Mouse (Mus musculus): ENCODE measurements around the gene Ugt1a10. TPM values are rescaled to one million over a fixed set of nuclear protein-coding genes. Genes with fewer than 3 reads are reported as not detected.
"Not testable (repeated sequence)": the region's sequence is repeated elsewhere in the genome, so short reads cannot be mapped to it uniquely, and the experiment has no call there.

Gene Ugt1a10
- total and polyA plus RNA-seq, 3 experiments = not detected

DNA sequence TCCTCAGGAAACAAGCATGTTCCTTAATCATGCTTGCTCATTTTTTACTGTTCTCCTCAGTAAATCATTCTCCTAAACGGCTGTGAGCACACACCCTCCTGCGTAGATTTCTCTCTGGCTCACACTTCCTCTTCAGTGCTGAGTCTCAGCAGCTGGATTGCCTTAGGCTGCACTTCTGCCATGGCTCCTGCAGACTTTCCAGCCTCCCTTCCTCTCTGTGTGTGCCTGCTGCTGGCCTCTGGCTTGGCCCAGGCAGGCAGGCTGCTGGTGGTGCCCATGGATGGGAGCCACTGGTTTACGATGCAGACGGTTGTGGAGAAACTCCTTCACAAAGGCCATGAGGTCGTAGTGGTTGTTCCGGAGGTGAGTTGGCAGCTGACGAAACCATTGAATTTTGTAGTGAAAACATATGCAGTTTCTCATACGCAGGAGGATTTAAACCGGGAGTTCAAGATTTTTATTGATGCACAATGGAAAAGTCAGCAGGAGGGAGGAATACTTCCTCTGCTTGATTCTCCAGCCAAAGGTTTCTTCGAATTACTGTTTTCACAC, 39.8 kb downstream of the Ugt1a10 start, which contains the start of gene Ugt1a7c:
TSS of gene Ugt1a7c (plus strand) at position 122 of the 552 bp plus-strand sequence.
- no peak for DNase-seq

DNA sequence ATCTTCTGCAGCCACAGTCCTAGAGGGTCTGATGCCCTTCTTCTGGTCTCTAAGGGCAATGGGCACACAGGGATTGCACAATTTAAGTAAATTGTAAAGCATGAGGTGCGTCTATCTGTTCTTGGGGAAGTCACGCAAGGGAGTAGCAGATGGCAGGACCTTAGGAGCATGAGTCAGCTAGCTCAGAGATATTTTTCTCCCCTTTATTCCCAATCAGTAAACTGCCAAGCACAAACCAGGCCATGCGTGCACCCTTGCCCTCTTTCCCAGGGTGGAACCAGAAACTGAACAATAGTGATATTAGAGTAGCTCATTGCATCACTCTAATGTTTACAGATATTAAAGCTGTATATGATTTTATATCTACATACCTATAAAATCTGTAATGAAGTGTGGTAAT, 43.4 kb downstream of the Ugt1a10 start:
- DNase-seq = not testable (repeated sequence)

DNA sequence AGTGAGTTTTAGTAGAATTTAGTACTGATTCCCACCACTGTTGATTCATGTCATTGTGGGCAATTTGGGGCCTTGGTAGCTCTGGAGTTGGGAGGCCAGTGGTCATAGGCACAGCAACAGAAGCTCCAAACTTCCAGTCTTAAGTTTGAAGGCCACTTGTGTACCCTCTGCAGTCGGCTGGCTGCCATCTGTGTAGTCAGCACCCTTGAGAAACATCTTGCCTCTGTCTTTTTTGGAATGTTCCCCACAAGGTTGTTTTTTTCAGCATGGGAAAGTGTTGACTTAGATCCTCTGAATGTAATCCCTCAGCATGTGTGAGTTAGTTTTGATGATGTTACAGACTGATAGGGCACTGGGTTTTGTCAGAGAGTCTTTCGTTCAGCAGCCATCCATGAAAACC, 44.5 kb downstream of the Ugt1a10 start:
- DNase-seq = peak; percentile 29

DNA sequence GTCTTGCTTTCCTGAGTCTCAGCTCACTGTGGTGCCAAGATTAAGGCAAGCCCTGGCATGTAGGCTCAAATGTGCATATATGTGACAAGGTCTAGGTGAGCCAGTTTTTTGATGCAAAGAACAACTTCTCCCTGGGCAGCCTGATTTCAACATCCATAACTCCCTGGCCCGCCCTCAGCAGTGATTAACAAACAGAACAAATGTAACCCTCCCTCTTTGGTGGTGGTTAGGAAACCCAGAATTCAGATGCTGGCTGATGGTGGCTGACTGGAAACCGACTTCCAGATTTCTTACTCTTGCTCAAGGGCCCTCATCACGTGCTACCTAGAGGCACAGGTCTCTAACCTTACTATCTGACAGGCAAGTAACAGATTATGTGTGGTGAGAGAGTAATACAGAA, 47.8 kb downstream of the Ugt1a10 start, which contains the start of gene Ugt1a6b:
TSS of gene Ugt1a6b (plus strand) at position 234 of the 400 bp plus-strand sequence.
- peak; percentile 14 for DNase-seq

DNA sequence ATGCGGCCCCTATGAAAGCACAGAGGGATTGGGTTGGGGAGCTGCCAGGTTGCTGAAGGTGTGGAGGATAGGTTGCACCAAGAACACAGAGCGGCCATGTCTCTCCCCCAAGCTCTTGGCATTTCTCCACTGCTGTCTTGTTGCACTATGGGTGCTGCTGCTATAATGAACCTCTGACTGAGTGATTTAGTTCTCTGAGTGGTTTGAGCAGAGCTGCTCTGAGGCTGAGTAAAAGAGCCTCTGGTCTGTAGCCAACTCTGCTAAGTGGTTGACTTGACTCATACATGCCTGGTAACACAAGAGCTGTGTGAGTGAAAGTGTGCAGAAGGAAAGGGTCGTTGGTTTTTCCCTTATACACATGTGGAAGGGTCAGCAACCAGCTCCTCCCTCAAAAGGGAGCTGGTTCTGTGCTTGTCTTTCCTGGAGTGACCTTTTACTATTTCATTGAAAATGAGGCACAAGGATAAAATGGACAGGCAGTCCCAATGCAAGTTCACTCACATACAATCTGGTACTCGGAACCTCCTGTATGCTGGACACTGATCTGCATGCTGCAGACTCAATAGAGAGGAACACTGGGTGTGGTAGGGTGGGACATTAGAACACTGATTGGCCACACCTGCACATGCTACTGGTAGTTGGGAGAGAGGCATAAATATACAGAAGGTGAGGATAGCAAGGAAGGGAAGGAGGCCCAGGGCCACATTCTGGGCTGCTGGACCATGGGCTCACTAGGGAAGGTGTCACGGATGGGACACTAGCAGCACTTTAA, 48.7 kb downstream of the Ugt1a10 start:
- DNase-seq = peak; percentile 20

DNA sequence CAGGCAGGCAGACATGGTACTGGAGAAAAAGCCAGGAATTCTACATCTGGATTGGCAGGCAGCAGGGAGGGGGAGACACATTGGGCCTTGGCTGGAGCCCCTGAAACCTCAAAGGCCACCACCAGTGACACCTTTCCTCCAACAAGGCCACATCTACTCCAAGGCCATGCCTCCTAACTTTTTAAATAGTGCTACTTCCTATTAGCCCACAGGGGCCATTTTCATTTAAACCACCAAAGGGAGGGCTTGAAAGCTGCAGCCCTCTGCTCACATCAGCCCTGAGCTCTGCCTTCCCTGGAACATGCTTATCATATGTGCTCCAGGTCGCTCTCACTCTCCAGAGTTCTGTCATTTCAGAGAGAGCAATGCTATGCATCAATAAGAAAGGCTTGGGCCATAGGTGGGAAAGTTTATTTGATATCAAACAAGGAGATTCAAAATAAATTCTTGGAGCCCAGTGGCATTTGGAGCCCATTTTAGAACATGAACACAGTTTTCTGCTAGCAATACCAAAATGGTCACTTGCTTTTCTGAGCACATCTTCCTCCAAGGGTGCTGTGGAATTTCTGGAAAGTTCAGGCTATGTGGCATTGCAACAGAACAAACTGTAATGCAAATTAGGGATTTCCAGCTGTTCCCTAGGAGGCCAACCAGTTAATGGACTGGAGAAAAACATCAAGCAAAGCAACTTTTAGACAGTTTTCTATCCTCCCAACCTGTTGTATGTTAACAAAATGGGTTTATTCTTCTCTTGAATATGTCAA, 49.7 kb downstream of the Ugt1a10 start:
- peak; percentile 19 for DNase-seq

DNA sequence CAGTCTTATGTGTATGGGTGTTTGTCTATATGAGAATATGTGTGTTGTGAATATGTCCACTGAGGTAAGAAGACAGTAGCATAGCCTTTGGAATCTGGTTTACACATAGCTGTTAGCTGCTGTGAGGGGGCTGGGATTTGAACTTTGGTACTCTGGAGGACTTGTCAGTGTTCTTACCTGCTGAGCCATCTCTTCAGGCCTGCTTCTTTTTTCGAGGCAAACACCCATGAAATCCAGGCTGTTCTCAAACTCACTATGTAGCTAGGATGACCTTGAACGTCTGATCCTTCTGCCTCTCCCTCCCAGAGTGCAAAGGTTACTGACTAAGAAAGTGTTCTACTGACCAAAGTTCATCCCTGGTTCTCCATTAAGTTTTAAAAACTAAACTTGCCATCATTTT, 50.5 kb downstream of the Ugt1a10 start:
- DNase-seq = no peak

DNA sequence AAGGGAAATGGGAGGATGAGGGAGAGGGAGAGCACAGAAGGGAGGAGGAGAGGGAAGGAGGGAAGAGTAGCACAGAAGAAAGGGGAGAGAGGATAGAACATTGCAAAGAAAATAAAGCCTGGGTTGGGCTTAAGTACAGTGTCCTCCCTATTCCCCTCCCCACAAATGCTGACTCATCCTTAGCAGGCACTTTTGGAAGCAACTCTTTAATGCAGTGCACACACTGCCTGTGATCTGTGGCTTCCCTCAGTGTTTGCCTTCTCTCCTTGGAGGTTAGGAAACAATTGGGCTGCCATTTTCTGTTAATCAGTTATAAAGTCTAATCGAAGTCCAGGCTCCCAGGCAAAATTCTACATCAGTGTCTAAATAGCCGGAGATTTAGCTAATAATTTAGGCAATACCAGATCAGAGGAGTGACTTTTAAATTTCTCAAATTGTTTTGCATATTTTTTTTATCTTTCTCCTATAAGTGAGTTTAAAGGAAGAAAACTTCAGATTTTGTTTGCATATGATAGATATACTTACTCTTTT, 53.9 kb downstream of the Ugt1a10 start:
- DNase-seq = not testable (repeated sequence)

DNA sequence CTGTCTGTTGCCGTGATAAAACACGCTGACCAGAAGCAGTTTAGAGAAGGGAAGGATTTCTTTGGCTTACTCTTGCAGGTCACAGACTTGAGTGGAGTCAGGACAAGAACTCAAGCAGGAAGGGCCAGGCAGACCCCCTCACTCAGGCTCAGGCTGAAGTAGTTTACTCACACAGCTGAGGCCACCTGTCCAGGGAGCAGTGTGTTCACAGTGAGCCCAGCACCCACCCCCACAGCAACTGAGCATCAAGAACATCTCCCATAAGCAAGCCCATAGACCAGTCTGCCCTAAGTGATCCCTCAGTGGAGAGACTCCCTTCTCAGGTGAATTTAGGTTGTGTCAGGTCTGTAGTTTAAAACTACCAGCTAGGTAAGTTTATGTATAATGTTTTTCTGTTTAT, 54.4 kb downstream of the Ugt1a10 start:
- not testable (repeated sequence) for DNase-seq

DNA sequence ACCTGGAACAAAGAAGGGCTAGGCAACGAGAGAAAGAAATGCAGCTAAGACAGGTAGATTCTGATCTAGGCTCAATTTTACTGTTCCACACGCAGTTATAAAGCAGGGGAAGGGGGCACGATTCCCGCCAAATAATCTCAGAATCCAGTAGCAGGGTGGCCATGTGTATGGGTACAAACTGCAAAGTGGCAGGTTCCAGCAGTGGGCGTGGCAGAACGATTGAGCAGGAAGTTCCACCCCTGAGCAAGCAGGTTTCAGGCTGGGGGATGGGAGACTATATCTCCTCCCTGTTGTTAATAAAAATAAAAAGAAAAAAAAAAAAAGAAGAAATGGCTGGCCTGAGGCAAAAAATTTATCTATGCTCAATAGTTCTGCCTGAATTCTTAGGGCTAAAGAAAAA, 57.6 kb downstream of the Ugt1a10 start:
- DNase-seq = not testable (repeated sequence)

DNA sequence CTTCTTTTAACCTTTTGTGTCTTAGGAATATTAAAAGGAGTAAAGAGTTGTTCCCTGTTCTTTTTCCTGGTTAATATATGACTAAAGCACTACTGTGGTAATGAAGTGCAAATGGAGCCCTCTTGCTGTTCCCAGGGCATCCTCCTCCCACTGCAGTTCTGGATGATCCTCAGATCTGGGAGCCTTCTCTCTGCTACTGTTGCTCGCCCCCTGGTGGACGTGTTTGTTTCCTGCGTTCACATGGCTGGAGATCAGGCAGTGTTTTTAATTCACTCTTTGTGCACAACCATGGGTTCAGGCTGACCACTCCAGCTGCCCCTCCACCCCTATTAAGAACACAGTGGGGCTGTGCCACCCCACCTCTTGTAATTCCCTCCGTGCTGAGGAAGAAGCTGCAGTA, 65.4 kb downstream of the Ugt1a10 start:
- not testable (repeated sequence) for DNase-seq

DNA sequence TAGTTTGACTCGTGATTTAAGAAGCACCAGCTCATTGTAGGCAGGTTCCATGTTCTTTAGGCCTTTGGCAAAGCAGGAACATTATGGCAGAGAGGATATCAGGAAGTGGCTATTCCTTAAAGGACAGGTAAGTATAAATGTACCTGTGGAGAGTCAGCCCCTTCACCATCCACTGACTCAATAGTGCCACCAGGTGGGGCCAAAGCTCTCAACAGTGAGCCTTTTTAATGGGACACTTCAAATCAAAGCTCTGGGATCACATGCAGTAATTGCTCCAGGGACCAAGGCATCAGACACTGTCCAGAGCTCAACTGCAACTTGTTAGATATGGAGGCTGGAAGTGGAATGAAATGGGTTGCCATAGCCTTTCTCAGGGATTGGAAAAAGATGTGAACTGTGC, 66.3 kb downstream of the Ugt1a10 start:
- not testable (repeated sequence) for DNase-seq

DNA sequence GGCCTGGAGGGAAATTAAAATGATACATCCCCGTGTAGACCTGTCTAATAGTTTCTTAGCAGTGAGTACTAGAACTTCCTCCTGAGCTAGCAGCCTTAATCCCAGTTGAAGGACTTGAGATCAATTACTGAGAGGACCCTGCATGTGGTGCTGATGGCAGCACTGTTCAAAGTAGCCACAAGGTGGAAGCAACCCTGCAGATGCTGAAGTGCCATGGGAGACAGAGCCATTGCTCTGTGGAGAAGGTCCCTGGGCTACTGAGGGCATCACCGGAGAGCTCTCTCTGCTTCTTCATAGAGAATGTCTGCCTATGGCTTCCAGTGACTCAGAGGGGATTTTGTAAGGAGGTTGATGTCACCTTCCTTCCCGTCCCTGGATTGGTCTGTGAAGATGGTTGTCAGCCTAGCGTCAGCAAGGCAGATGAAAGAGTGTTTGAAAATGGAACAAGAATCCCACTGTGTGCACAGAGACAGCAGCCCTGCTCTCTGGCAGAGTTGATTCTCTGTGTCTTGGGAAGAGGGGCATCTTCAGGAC, 70.7 kb downstream of the Ugt1a10 start:
- DNase-seq = not testable (repeated sequence)

DNA sequence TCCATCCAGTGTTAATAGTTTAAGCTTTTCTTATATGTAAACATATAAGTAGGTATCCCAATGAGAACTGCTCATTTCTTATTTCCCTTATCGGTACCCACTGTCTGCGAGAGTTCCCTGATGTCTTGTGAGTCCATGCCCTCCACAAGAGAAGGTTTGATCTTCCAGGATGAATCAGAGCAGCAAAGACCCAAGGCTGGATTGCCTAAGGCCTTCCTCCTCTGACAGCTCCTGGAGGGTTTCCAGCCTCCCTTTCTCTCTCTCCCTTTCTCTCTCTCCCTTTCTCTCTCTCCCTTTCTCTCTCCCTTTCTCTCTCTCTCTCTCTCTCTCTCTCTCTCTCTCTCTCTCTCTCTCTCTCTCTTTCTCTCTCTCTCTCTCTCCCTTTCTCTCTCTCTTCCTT, 73.9 kb downstream of the Ugt1a10 start:
- DNase-seq = peak; percentile 72

DNA sequence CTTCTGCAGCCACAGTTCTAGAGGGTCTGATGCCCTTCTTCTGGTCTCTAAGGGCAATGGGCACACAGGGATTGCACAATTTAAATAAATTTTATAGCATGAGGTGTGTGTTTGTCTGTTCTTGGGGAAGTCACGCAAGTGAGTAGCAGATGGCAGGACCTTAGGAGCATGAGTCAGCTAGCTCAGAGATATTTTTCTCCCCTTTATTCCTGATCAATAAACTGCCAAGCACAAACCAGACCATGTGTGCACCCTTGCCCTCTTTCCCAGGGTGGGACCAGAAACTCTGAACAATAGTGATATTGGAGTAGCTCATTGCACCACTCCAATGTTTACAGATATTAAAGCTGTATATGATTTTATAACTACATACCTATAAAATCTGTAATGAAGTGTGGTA, 75.0 kb downstream of the Ugt1a10 start:
- DNase-seq = not testable (repeated sequence)

DNA sequence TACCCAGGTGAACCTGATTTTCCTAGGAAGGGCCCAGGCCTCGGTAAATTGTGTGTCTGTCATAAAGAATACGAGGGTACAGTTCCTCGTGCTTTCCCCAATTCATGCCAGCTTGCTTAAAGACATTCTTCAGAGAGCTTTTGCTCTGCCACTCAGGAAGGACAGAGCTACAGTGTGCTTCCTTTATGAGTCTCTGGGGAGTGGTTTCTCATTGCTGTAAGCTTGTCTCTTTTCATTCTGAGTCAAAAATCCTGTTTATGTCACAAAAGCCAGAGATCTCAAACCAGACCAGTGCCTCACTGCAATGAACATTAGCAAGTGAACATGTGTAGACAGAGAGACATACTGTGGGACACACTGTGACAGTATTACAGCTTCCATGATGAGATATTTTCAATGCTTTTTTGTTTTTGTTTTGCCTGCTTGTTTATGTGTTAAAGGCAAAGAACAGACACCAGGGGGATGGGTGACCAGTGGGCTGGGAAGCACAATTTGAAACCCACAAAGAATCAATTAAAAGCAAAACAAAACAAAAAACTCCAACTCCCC, 78.8 kb downstream of the Ugt1a10 start:
- DNase-seq = no peak

DNA sequence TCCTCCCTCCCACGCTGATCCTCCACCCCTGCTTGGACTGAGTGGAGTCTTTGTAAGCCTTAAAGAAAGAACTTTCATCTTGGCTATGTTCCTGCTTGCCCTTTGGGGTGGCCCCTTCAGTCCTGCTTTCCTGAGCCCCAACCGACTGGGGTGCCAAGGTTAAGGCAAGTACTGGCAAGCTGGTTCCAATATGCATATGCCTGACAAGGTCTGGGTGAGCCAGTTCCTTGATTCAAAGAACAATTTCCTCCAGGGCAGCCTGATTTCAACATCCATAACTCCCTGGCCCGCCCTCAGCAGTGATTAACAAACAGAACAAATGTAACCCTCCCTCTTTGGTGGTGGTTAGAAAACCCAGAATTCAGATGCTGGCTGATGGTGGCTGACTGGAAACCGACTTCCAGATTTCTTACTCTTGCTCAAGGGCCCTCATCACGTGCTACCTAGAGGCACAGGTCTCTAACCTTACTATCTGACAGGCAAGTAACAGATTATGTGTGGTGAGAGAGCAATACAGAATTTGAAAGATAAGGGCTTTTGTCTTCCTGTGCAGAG, 79.3 kb downstream of the Ugt1a10 start, which contains the start of gene Ugt1a6a:
TSS of gene Ugt1a6a (plus strand) at position 353 of the 555 bp plus-strand sequence.
- peak; percentile 66 for DNase-seq

DNA sequence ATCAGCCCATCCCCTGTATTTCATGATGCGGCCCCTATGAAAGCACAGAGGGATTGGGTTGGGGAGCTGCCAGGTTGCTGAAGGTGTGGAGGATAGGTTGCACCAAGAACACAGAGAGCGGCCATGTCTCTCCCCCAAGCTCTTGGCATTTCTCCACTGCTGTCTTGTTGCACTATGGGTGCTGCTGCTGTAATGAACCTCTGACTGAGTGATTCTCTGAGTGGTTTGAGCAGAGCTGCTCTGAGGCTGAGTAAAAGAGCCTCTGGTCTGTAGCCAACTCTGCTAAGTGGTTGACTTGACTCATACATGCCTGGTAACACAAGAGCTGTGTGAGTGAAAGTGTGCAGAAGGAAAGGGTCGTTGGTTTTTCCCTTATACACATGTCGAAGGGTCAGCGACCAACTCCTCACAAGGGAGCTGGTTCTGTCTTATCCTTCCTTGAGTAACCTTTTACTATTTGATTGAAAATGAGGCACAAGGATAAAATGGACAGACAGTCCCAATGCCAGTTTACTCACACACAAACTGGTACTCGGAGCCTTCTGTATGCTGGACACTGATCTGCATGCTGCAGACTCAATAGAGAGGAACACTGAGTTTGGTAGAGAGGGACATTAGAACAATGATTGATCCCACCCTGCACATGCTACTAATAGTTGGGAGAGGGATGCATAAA, 80.2 kb downstream of the Ugt1a10 start:
- DNase-seq = peak; percentile 26

DNA sequence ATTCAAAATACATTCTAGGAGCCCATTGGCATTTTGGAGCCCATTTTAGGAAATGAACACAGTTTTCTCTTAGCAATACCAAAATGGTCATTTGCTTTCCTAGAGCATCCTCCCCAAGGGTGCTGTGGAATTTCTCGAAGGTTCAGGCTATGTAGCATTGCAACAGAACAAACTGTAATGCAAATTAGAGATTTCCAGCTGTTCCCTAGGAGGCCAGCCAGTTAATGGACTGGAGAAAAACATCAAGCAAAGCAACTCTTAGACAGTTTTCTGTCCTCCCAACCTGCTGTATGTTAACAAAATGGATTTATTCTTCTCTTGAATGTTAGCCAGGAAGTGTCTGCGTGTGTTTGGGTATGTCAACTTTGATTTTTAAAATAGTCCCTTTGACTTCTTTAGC, 81.5 kb downstream of the Ugt1a10 start:
- no peak for DNase-seq

DNA sequence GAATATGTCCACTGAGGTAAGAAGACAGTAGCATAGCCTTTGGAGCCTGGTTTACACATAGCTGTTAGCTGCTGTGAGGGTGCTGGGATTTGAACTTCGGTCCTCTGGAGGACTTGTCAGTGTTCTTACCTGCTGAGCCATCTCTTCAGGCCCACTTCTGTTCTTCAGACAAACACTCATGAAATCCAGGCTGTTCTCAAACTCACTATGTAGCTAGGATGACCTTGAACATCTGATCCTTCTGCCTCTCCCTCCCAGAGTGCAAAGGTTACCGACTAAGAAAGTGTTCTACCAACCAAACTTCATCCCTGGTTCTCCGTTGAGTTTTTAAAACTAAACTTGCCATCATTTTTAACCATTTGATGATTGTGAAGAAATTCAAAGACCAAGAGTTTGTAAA, 82.1 kb downstream of the Ugt1a10 start:
- DNase-seq = no peak

DNA sequence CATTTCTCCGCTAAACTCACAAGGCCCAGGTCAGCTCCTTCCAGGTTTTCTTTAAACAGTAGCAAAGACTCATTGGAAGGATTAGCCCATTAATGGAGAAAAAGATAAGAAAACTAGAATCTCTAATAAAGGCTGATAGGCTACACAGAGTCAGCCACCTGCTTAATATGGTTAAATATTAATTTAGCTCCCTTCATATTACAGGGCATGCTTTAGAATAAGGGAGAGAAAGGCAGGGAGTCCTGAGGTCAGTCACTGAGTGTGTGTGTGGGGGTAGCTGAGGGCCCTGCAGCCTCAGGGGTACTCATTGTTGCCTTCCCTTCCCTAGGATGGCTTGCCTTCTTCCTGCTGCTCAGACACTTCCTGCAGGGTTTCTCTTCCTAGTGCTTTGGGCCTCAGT, 83.0 kb downstream of the Ugt1a10 start:
- DNase-seq = no peak
